Mouse (Mus musculus): ENCODE data around the gene Ranbp3. TPM values are rescaled to one million over a fixed set of nuclear protein-coding genes. Genes with fewer than 3 reads are reported as not detected.

The Ranbp3 gene
- total RNA-seq (2023), result 49.4 and 62.2 TPM in 2 replicates

DNA sequence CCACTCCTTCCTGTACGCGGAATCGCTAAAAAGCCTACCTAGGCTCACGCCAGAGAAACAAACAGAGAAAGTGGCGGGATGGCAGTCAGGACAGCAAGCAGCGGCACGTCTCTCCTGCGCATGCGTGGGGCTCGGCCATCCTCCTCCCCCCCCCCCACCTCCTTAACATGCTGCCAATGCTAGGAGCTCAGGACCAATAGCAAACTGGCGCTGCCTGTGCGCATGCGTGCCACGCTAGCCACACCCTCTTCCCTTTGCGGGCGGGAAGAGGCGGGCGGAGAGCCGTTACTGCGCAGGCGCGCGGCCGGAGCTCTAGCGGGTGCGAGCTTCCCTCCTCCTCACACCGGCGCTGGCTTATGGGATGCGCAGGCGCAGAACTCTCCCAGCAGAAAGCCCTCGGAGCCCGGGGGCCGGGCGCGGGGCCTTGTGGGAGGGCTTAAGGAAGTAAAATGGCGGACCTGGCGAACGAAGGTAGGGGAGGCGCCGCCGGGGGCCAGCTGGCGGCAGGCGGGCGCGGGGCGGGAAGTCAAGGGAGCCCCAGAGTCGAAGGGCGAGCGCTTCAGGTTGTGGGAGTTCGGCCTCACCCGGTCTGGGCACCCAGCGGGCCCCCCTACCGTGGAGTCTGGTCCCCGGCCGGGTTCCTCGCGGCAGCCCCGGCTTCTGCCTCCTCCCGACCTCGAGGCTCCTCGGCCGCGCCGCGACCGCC lies at the start of gene Ranbp3:
Gene Ranbp3, plus strand, starts transcription at position 354 of the 706 bp plus-strand sequence.

DNA sequence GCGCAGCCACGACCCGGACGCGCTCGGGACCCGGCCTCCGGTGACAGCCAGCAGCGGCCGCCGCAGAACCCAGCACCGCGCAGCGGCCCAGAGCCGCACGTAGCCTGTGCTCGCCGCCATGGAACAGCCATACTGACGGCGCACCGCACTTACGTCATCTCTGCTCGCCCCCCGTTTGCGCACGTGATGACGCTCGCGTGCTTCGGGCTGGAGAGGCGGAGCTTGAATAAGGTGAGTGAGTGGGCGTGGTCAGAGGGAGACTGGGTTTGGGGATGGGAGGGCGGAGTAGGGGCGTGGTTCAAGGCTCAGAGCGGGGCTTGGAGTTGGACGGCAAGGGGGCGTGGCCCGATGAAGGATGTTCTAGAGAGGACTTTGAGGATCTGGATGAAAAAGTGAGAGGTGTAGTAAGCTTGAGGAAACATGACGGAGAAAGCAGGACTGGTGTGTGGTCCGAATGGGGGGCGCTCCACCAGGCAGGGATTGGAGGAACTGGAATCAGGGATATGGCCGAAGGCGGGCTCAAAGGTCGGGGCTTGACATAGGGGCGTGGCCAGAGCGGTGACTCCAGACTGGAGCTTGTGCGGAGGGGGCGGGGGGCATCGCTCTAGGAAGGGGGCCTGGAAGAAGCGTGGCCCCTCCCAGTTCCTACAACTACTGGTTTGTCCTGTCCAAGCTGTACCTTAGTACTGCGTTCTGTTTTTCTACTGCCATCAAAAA lies 46.2 kb upstream of the Ranbp3 start, which contains the start of gene Lonp1:
Gene Lonp1, minus strand, starts transcription at position 134 of the 717 bp plus-strand sequence.

DNA sequence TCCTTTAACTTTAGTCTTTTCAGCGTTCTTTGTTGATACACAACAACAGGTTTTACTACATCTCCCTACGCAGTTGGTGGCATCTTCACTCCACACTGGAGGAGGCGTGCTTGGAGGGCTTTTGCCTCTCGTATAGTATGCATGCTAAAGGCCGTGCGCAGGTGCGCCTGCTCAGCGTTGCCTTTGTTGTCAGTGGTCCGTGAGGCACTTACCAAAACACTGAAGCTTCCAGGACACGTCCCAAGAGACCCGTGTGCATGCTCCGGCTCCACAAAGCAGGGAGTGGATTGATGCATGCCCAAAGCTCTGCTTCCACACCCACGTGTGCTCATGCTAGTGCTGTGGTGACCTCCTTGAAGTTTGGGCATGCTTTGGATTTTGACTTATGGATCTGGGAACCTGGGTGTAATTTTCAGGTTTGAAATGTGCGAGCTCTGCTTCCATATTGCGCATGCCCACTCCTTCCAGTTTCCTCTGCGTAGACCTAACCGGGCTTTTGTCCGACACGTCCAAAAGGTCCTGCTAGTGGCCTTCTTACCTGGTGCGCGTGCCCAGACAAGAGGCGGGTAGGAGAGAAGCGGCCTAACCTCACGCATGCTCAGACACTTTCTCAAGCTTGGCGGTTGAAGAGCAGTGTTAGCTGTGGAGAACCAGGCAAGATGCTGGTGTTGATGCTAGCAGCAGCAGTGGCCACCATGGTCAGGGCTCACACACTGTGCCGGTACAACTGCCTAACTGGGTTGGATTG lies 45.4 kb upstream of the Ranbp3 start, which contains the start of gene Catsperd:
Gene Catsperd, plus strand, starts transcription at position 614 of the 748 bp plus-strand sequence.

DNA sequence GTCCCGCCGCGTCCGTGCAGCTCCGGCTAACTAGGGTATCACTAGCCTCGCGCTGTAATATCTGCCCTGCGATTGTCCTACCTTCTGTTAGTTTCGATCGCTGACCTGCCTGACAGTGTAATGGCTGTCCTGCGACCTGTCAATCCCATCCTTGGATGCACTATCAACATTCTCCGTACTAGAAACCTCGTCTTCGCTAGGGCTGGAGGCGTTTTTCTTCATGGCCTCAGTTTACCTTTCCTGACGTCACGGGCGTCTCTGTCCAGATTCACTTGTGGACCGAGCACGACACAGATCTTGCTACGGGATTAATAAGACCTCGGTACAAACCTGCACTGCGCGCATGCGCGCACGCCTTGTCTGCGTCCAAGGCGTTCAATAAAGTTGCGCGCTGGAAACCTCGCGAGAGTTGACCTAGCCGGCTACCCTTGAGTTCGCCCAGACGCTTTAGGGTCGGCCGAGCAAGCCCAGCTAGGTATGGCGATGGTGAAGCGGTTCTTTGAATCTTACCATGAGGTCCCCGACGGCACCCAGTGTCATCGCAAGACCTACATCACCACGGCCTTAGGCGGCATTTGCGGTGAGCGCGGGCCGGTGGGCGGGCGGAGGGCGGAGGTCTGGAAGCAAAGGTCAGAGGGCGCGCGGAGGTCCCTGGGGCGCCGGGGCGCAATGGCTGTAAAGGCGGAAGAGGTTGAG lies 44.4 kb downstream of the Ranbp3 start, which contains the start of the genes Ndufa11 and Vmac:
Gene Ndufa11, plus strand, starts transcription at position 405 of the 696 bp plus-strand sequence.
Gene Vmac, minus strand, starts transcription at position 660 of the 696 bp plus-strand sequence.

DNA sequence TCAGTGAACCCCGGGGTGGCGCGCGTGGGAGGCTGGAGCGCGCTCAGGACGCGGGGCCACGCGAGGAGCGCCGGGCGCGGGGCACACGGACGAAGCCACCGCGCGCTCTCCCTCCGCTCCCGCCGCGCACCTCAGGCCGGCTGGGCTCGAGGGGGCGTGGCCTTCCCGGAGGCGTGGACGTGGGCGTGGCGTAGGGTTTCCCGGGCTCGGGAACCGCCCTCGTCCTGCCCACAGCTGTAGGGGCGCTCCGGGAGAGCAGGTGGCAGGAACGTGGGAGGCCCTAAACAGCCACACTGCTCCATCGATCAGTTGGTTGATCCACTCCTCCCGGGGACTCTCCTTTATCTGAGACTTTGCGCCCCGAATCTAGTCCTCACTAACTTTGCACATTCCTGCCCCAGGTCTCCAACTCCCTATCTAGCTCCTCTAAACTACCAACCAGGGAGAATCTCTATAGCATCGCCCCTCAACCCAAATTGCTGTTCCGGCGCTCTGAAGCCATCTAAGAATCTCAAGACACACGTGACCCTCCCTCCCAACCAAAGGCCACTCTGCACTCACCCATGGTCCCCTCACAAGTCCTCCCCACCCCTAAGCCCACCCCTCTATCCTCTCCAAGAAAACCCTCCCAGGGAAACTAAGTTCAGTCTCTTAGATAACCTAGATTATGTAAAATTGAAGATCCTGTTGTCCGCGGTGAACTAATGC lies 84.5 kb downstream of the Ranbp3 start, which contains the start of gene Nrtn:
Gene Nrtn, minus strand, starts transcription at position 115 of the 708 bp plus-strand sequence.

Other genes starting within 250 kb of the Ranbp3 start
- gene Ptprs, start 196.8 kb upstream of the Ranbp3 start, total RNA-seq (2023), result 14.9 and 20.6 TPM in 2 replicates
- gene Znrf4, start 160.9 kb upstream of the Ranbp3 start, total RNA-seq (2023), result not detected in 2 replicates
- gene Gm20219, start 118.9 kb upstream of the Ranbp3 start, total RNA-seq (2023), result 6.4 and 8.6 TPM in 2 replicates
- gene Safb2, start 88.7 kb upstream of the Ranbp3 start, total RNA-seq (2023), result 354 and 536 TPM in 2 replicates
- 163 and 266 TPM in 2 replicates for gene Safb, start 88.5 kb upstream of the Ranbp3 start, total RNA-seq (2023)
- gene 2410015M20Rik, start 63.5 kb upstream of the Ranbp3 start, total RNA-seq (2023), result 34.1 and 47.2 TPM in 2 replicates
- gene Rpl36, start 59.9 kb upstream of the Ranbp3 start, total RNA-seq (2023), result 138 and 292 TPM in 2 replicates
- gene Lonp1, start 46.4 kb upstream of the Ranbp3 start, total RNA-seq (2023), result 18.7 and 28.1 TPM in 2 replicates
- 3.3 and 4.5 TPM in 2 replicates for gene Catsperd, start 45.2 kb upstream of the Ranbp3 start, total RNA-seq (2023)
- 27.1 and 42.7 TPM in 2 replicates for gene Ndufa11, start 44.5 kb downstream of the Ranbp3 start, total RNA-seq (2023)
- 1.1 and 1.7 TPM in 2 replicates for gene Vmac, start 44.7 kb downstream of the Ranbp3 start, total RNA-seq (2023)
- not detected in 2 replicates for gene Nrtn, start 84.2 kb downstream of the Ranbp3 start, total RNA-seq (2023)
- gene Dus3l, start 91.5 kb downstream of the Ranbp3 start, total RNA-seq (2023), result 13.8 and 18.0 TPM in 2 replicates
- 0.47 TPM in 1 of 2 replicates, not detected in the other for gene Prr22, start 97.0 kb downstream of the Ranbp3 start, total RNA-seq (2023)
- 10.2 and 12.6 TPM in 2 replicates for gene Rfx2, start 157.7 kb downstream of the Ranbp3 start, total RNA-seq (2023)
- not detected in 2 replicates for gene Acsbg2, start 201.2 kb downstream of the Ranbp3 start, total RNA-seq (2023)
- gene 1700061G19Rik, start 202.2 kb downstream of the Ranbp3 start, total RNA-seq (2023), result 0.38 TPM in 1 of 2 replicates, not detected in the other

All from neutrophil, adult 65 days (primary cell).